Mouse (Mus musculus) hindbrain, embryonic 11.5 days (tissue): Measurements from ENCODE around the gene Lmntd1. TPM values are rescaled to one million over a fixed set of nuclear protein-coding genes. Genes with fewer than 3 reads are reported as not detected.

Experiments used
- ATAC-seq: fragments of 200-750 bp; cut with Nextera tagmentation; 2 replicates; pipeline ENCODE4 v1.8.0; 2017; ENCODE audit warnings: mild to moderate bottlenecking, moderate TSS enrichment, moderate library complexity; ENCODE audit not compliant: low FRiP score
- DNase-seq: peaks from one replicate; pipeline ENCODE4 v3.0.0-alpha.2; 2015; ENCODE audit warnings: low spot score
- H3K27ac ChIP-seq: fragments of 300-500 bp; sonication (generic); 2 replicates; pipeline ENCODE4 v1.5.1; 2014; ENCODE audit warnings: mild to moderate bottlenecking, low read depth, low read length
- H3K27me3 ChIP-seq: fragments of 300-500 bp; sonication (generic); 2 replicates; pipeline ENCODE4 v1.6.1; 2014; ENCODE audit warnings: mild to moderate bottlenecking, low read length, moderate library complexity, mixed read lengths; ENCODE audit not compliant: control insufficient read depth, insufficient read depth
- H3K36me3 ChIP-seq: fragments of 300-500 bp; sonication (generic); 2 replicates; pipeline ENCODE4 v1.6.1; 2014; ENCODE audit warnings: mild to moderate bottlenecking, low read length, moderate library complexity, mixed read lengths; ENCODE audit not compliant: control insufficient read depth, insufficient read depth
- H3K4me1 ChIP-seq: fragments of 300-500 bp; sonication (generic); replicated peaks from 2 replicates; pipeline ENCODE4 v1.6.1; 2014; ENCODE audit warnings: low read length, mixed read lengths; ENCODE audit not compliant: control insufficient read depth, insufficient read depth
- H3K4me2 ChIP-seq: fragments of 300-500 bp; sonication (generic); replicated peaks from 2 replicates; pipeline ENCODE4 v1.6.1; 2014; ENCODE audit warnings: mild to moderate bottlenecking, low read depth, low read length
- H3K4me3 ChIP-seq: fragments of 300-500 bp; sonication (generic); 2 replicates; pipeline ENCODE4 v1.5.1; 2014; ENCODE audit warnings: low read depth, low read length
- H3K9ac ChIP-seq: fragments of 300-500 bp; sonication (generic); 2 replicates; pipeline ENCODE4 v1.6.1; 2014; ENCODE audit warnings: low read depth, low read length
- H3K9me3 ChIP-seq: fragments of 300-500 bp; sonication (generic); 2 replicates; pipeline ENCODE4 v1.6.1; 2016; ENCODE audit warnings: low read length; ENCODE audit not compliant: control insufficient read depth
- WGBS: fragments of 180-500 bp; shearing (Covaris S2); extraction: QIAGEN DNeasy Blood & Tissue Kit; methylation state at CpG from one replicate; pipeline ENCODE4 v1.1.7; 2014; 5-methylcytosine and 5-hydroxymethylcytosine counted together
- polyA plus RNA-seq: library from polyadenylated mRNA; unstranded; fragments of >200 nt; fragmentation: Nextera tagmentation; extraction: Ambion mirVana; gene quantifications from 2 replicates; pipeline ENCODE4 v1.2.1, GENCODE M21; 2014

The Lmntd1 gene
- polyA plus RNA-seq, 1 experiment from 2014 or later, result not detected

GRCm38 (mm10) chr6:145370302-145370701, 243.8 kb downstream of the Lmntd1 start:
- Histone ChIP-seq H3K4me1 (no peaks in the 10 kb centered on the region), H3K4me3 (no peak overlapping the region), H3K36me3 (no peaks in the 10 kb centered on the region), H3K9me3 (no peaks in the 10 kb centered on the region), H3K27ac (no peak overlapping the region), H3K4me2 (no peak overlapping the region), H3K9ac (no peak overlapping the region), H3K27me3 (no peaks in the 10 kb centered on the region)
- no peak for DNase-seq
- ATAC-seq, result no peak
- 80% methylated on average over 3 of the region's 3 CpGs for WGBS

GRCm38 (mm10) chr6:145369290-145369689, 244.8 kb downstream of the Lmntd1 start:
- Histone ChIP-seq H3K9me3 (no peaks in the 10 kb centered on the region), H3K27ac (no peak overlapping the region), H3K4me2 (no peak overlapping the region), H3K9ac (no peak overlapping the region), H3K27me3 (no peaks in the 10 kb centered on the region), H3K4me3 (no peak overlapping the region), H3K4me1 (no peaks in the 10 kb centered on the region), H3K36me3 (no peaks in the 10 kb centered on the region)
- DNase-seq (no peak), ATAC-seq (no peak)
- 74% methylated on average over 4 of the region's 4 CpGs for WGBS

DNA sequence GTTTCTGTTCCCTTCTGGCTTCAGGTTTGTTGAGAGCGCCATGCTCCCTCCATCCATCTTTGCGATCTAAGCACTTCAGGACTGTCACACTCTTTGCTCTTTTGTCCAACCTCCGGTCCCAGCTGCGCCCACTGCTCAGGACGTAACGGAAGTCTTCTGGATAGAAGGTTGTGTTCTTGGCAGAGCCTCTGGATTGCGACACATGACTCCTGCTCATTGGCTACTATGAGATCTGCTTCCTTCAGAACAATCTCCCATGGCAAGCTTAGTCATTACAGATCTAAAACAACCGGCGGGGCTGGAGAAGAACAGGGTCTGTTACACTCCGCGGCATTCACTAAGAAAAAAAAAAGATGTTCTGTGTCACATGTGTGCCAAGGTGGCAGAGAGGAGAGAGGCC, 247.6 kb downstream of the Lmntd1 start:
- Histone ChIP-seq H3K36me3 (no peaks in the 10 kb centered on the region), H3K4me2 (no peak overlapping the region), H3K9me3 (no peaks in the 10 kb centered on the region), H3K4me1 (no peaks in the 10 kb centered on the region), H3K27me3 (no peaks in the 10 kb centered on the region), H3K27ac (no peak overlapping the region), H3K9ac (no peak overlapping the region), H3K4me3 (no peak overlapping the region)
- ATAC-seq (no peak), DNase-seq (no peak)
- WGBS, result 96% methylated on average over 11 of the region's 11 CpGs

- WGBS, result 69% methylated on average over 7 of the region's 7 CpGs
- H3K4me3 ChIP-seq, result no peak overlapping the region
- H3K27ac ChIP-seq, result no peak overlapping the region
- H3K27me3 ChIP-seq, result no peaks in the 10 kb centered on the region
- DNase-seq (no peak), ATAC-seq (no peak)
- no peaks in the 10 kb centered on the region for H3K9me3 ChIP-seq
- no peak overlapping the region for H3K9ac ChIP-seq
- no peaks in the 10 kb centered on the region for H3K4me1 ChIP-seq
- H3K4me2 ChIP-seq, result no peak overlapping the region
- H3K36me3 ChIP-seq, result no peaks in the 10 kb centered on the region
These were observed 250.4 kb downstream of the Lmntd1 start for GRCm38 (mm10) chr6:145363698-145364097.

GRCm38 (mm10) chr6:145361109-145361694, 252.9 kb downstream of the Lmntd1 start:
- Histone ChIP-seq H3K36me3 (no peaks in the 10 kb centered on the region), H3K9me3 (no peaks in the 10 kb centered on the region), H3K27ac (no peak overlapping the region), H3K4me2 (no peak overlapping the region), H3K9ac (no peak overlapping the region), H3K27me3 (no peaks in the 10 kb centered on the region), H3K4me3 (no peak overlapping the region), H3K4me1 (no peaks in the 10 kb centered on the region)
- ATAC-seq, result no peak
- DNase-seq, result no peak
- 61% methylated on average over 12 of the region's 12 CpGs for WGBS

- Histone ChIP-seq H3K36me3 (no peaks in the 10 kb centered on the region), H3K27ac (no peak overlapping the region), H3K9ac (no peak overlapping the region), H3K4me2 (no peak overlapping the region), H3K27me3 (no peaks in the 10 kb centered on the region), H3K4me1 (no peaks in the 10 kb centered on the region), H3K9me3 (no peaks in the 10 kb centered on the region), H3K4me3 (no peak overlapping the region)
- DNase-seq (peak; percentile 82), ATAC-seq (no peak)
- 47% methylated on average over 26 of the region's 26 CpGs for WGBS
These were observed 254.4 kb downstream of the Lmntd1 start for GRCm38 (mm10) chr6:145359470-145360430.

DNA sequence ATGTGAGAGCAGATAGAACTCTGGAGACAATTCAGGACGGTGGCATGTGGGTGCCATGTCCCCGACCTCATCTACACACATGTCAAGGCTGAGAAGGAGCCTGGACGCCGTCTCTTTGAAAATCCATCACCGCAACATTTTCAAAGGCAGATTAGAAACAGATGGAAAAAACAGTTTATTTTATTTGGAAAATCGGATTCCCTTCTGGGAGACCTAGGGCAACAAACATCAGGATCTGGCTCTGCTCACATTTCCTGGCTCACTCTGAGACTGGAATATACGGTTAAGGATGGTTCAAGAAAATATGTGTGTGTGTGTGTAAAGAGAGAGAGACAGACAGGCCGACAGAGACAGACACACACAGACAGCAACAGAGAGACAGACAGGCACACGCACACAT, 256.1 kb downstream of the Lmntd1 start:
- H3K36me3 ChIP-seq, result no peaks in the 10 kb centered on the region
- DNase-seq (no peak), ATAC-seq (no peak)
- H3K9ac ChIP-seq, result no peak overlapping the region
- H3K9me3 ChIP-seq, result no peaks in the 10 kb centered on the region
- H3K4me2 ChIP-seq, result no peak overlapping the region
- no peak overlapping the region for H3K27ac ChIP-seq
- H3K27me3 ChIP-seq, result no peaks in the 10 kb centered on the region
- no peaks in the 10 kb centered on the region for H3K4me1 ChIP-seq
- 69% methylated on average over 9 of the region's 9 CpGs for WGBS
- H3K4me3 ChIP-seq, result no peak overlapping the region

- no peaks in the 10 kb centered on the region for H3K9me3 ChIP-seq
- 94% methylated on average over 5 of the region's 5 CpGs for WGBS
These were observed 260.3 kb downstream of the Lmntd1 start for GRCm38 (mm10) chr6:145353806-145354205.

DNA sequence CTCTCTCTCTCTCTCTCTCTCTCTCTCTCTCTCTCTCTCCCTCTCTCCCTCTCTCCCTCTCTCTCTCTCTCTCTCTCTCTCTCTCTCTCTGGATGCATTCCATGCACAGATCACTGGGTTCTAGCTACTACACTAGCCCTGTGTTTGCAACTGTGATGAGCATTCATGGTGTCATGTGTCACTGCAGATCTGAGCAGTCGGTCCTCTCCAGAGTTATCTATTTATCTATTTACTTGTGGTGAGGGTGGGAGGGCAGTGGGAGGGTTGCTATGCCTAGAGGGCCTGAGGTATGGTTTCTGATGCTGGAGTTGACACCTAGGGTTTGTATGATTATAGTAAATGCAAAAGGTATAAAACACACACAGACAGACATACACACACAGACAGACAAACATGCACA, 261.4 kb downstream of the Lmntd1 start:
- Histone ChIP-seq H3K9me3 (no peaks in the 10 kb centered on the region), H3K4me1 (no peaks in the 10 kb centered on the region), H3K4me3 (no peak overlapping the region), H3K4me2 (no peak overlapping the region), H3K27ac (no peak overlapping the region), H3K9ac (no peak overlapping the region), H3K36me3 (no peaks in the 10 kb centered on the region), H3K27me3 (no peaks in the 10 kb centered on the region)
- ATAC-seq (no peak), DNase-seq (no peak)
- 33% methylated on average over 1 of the region's 1 CpGs for WGBS

More at GRCm38 (mm10) chr6:145353806-145354205, 260.3 kb downstream of the Lmntd1 start:
- H3K4me3 ChIP-seq, result no peak overlapping the region
- H3K4me1 ChIP-seq, result no peaks in the 10 kb centered on the region
- no peak overlapping the region for H3K9ac ChIP-seq
- ATAC-seq (no peak), DNase-seq (no peak)
- H3K4me2 ChIP-seq, result no peak overlapping the region
- no peak overlapping the region for H3K27ac ChIP-seq
- H3K27me3 ChIP-seq, result no peaks in the 10 kb centered on the region
- no peaks in the 10 kb centered on the region for H3K36me3 ChIP-seq
